Mouse (Mus musculus): ENCODE measurements at regions not wholly inside any gene's neighbourhood (a gene's known extent, or its start where the extent isn't known, plus 50 kb on each side); places are given as distances from the start of the nearest gene placed in this dataset.

DNA sequence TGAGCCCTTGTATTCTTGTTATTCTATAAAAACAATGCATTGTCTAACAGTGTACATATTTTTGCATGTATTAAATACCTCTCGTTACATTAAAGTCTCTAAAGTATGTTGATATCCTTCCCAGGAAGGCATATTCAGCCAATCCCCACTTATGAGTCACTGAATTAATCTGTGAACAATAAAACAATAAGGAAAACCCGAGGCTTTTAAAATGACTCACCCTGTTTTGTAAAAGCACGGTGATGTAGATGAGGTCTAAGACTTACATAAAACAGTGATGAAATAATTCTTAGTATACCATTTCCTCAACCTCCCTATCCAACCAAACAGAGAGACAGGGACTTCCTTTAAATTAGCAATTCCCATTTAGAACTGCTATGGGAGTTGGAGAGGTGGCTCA, 95.8 kb downstream of the Asb7 start:
- 62% methylated on average over 3 of the region's 3 CpGs for WGBS
- Histone ChIP-seq H3K27ac (ENCODE audit: low read depth) (no peak overlapping the region), H3K9me3 (replicated peaks; ENCODE audit: control insufficient read depth, low read length) (no peaks in the 10 kb centered on the region), H3K27me3 (ENCODE audit: control insufficient read depth, insufficient read depth, low read length) (no peaks in the 10 kb centered on the region), H3K4me2 (ENCODE audit: low read depth, low read length) (no peak overlapping the region), H3K4me1 (ENCODE audit: control insufficient read depth, insufficient read depth) (no peaks in the 10 kb centered on the region), H3K9ac (replicated peaks; ENCODE audit: low read depth, low read length) (no peak overlapping the region), H3K4me3 (ENCODE audit: low read depth, low read length) (no peak overlapping the region), H3K36me3 (replicated peaks; ENCODE audit: control insufficient read depth, insufficient read depth, low read length) (no peaks in the 10 kb centered on the region)
- ATAC-seq (ENCODE audit: insufficient read depth, low read depth) = no peak
- TF ChIP-seq CTCF (IDR thresholded peaks at IDR 0.05; ENCODE audit: low read depth) (no peak), EP300 (IDR thresholded peaks at IDR 0.05; ENCODE audit: low read depth) (no peak)
- no peak for DNase-seq (ENCODE audit: low spot score)

DNA sequence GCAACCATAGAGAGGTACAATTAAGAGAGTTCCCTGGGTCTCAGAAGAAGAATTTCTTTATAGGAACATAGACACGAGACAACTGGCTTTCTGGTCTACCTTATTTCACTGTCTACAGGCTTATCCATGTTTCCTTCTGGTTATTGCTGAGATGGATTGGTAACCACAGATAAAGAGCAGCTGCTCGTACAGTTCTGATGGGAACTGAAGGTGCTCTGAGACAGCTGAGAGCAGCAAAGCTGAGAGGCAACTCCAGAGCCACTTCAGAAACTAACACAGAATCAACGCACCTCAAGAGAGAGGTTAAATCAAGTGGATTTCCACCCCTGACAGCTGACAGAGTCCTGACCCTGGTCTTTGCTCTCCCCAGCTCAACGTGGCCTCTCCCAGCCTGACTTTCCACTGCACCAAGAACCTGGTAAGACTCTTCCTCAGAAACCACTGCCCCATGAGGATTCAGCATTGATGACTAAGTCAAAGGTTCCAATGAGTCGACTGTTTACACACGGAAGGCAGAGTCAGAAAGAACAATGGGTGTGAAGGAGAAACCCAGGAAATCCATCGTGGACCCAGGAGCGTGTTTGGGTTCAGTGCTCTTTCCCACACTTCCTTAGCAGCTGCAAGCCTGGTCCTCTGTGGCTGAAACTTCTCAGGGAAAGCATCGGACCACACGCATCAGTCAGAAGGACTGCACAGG, 97.7 kb downstream of the Asb7 start:
- H3K27ac ChIP-seq (ENCODE audit: low read depth) = no peak overlapping the region
- H3K9ac ChIP-seq (replicated peaks; ENCODE audit: low read depth, low read length) = no peak overlapping the region
- WGBS = 61% methylated on average over 10 of the region's 10 CpGs
- ATAC-seq (ENCODE audit: insufficient read depth, low read depth) = no peak
- H3K4me3 ChIP-seq (ENCODE audit: low read depth, low read length) = no peak overlapping the region
- H3K9me3 ChIP-seq (replicated peaks; ENCODE audit: control insufficient read depth, low read length) = no peaks in the 10 kb centered on the region
- no peaks in the 10 kb centered on the region for H3K36me3 ChIP-seq (replicated peaks; ENCODE audit: control insufficient read depth, insufficient read depth, low read length)
- DNase-seq (ENCODE audit: low spot score) = no peak
- no peaks in the 10 kb centered on the region for H3K27me3 ChIP-seq (ENCODE audit: control insufficient read depth, insufficient read depth, low read length)
- TF ChIP-seq EP300 (IDR thresholded peaks at IDR 0.05; ENCODE audit: low read depth) = no peak
- TF ChIP-seq CTCF (IDR thresholded peaks at IDR 0.05; ENCODE audit: low read depth) = no peak
- H3K4me2 ChIP-seq (ENCODE audit: low read depth, low read length) = no peak overlapping the region
- no peaks in the 10 kb centered on the region for H3K4me1 ChIP-seq (ENCODE audit: control insufficient read depth, insufficient read depth)

DNA sequence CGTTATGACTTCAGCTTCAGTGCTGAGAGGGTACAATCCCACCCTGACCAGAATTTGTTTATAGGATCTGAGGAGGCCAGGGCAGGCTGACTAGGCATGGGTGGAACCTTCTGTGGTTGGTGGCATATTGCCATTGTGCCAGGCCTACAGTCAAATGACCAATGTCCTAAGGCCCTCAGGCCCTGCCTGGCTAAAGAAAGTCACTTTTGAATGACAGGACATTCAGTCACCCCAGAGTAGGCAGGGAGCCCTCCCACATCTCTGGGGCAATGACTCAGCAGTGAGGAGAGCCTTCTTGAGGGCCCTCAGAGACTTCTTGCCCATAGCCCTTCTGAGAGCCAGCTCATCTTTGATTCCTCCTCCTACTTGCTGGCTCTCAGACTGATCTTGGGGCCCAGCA, 102.9 kb downstream of the Asb7 start:
- Histone ChIP-seq H3K4me2 (ENCODE audit: low read depth, low read length) (no peak overlapping the region), H3K4me3 (ENCODE audit: low read depth, low read length) (no peak overlapping the region), H3K9ac (replicated peaks; ENCODE audit: low read depth, low read length) (no peak overlapping the region), H3K27ac (ENCODE audit: low read depth) (no peak overlapping the region), H3K9me3 (replicated peaks; ENCODE audit: control insufficient read depth, low read length) (no peaks in the 10 kb centered on the region), H3K4me1 (ENCODE audit: control insufficient read depth, insufficient read depth) (no peaks in the 10 kb centered on the region), H3K27me3 (ENCODE audit: control insufficient read depth, insufficient read depth, low read length) (no peaks in the 10 kb centered on the region), H3K36me3 (replicated peaks; ENCODE audit: control insufficient read depth, insufficient read depth, low read length) (no peaks in the 10 kb centered on the region)
- TF ChIP-seq EP300 (IDR thresholded peaks at IDR 0.05; ENCODE audit: low read depth) (no peak), CTCF (IDR thresholded peaks at IDR 0.05; ENCODE audit: low read depth) (no peak)
- 70% methylated on average over 1 of the region's 1 CpGs for WGBS
- ATAC-seq (ENCODE audit: insufficient read depth, low read depth) (no peak), DNase-seq (ENCODE audit: low spot score) (no peak)

DNA sequence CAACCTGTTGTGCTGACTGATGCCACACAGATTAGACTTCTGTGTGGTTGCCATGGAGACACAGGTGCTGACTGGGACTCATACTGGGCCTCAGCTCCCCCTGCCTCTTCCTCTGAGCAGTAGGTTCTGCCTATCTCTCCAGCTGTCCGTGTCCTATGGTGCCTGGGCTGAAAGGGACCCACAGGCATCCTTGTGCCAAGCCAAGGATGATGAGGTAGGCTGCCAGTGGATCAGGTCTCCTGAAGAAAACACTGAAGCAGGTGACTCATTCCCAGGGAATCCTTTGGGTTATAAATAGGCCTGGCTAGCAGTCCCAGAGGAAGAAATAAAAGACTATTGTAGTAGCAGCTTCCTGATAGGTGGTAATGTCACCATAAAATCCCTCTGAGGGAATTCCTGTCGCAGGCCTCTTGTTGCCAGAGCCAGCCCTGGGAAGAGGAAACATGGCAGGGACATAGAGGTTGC, 108.7 kb downstream of the Asb7 start:
- WGBS = 23% methylated on average over 2 of the region's 2 CpGs
- no peak for TF ChIP-seq EP300 (IDR thresholded peaks at IDR 0.05; ENCODE audit: low read depth)
- no peak for TF ChIP-seq CTCF (IDR thresholded peaks at IDR 0.05; ENCODE audit: low read depth)
- ATAC-seq (ENCODE audit: insufficient read depth, low read depth) = peak; percentile 39; the same call in 1 of the 2 replicates

DNA sequence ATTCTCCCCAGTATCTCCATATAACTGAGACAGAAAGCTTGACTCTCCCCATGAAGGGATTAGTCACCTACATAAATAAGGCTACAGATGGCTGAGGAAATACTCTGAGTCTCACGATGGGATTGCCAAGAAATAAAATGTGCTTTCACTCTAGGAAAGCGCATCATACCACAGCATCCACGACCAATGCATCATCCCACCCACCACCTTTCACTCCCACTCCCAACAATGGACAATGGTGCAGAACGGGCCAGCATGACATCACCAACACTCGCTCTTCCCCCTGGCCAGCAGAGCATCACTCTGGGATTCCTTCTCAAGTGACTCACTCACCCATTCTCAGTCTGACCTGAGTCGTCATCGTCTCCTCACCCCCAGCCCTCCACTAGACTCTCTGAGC, 113.1 kb downstream of the Asb7 start:
- Histone ChIP-seq H3K4me3 (ENCODE audit: low read depth, low read length) (no peak overlapping the region), H3K36me3 (replicated peaks; ENCODE audit: control insufficient read depth, insufficient read depth, low read length) (no peaks in the 10 kb centered on the region), H3K27me3 (ENCODE audit: control insufficient read depth, insufficient read depth, low read length) (no peaks in the 10 kb centered on the region), H3K4me2 (ENCODE audit: low read depth, low read length) (no peak overlapping the region), H3K9me3 (replicated peaks; ENCODE audit: control insufficient read depth, low read length) (no peaks in the 10 kb centered on the region), H3K9ac (replicated peaks; ENCODE audit: low read depth, low read length) (no peak overlapping the region), H3K27ac (ENCODE audit: low read depth) (no peak overlapping the region), H3K4me1 (ENCODE audit: control insufficient read depth, insufficient read depth) (no peaks in the 10 kb centered on the region)
- WGBS = 77% methylated on average over 7 of the region's 7 CpGs
- DNase-seq (ENCODE audit: low spot score) (no peak), ATAC-seq (ENCODE audit: insufficient read depth, low read depth) (no peak)
- TF ChIP-seq EP300 (IDR thresholded peaks at IDR 0.05; ENCODE audit: low read depth) (no peak), CTCF (IDR thresholded peaks at IDR 0.05; ENCODE audit: low read depth) (no peak)

More for the DNA sequence above, 108.7 kb downstream of the Asb7 start:
- DNase-seq (ENCODE audit: low spot score) = no peak
- H3K36me3 ChIP-seq (replicated peaks; ENCODE audit: control insufficient read depth, insufficient read depth, low read length) = no peaks in the 10 kb centered on the region
- H3K9ac ChIP-seq (replicated peaks; ENCODE audit: low read depth, low read length) = no peak overlapping the region
- no peak overlapping the region for H3K4me2 ChIP-seq (ENCODE audit: low read depth, low read length)
- H3K4me1 ChIP-seq (ENCODE audit: control insufficient read depth, insufficient read depth) = no peaks in the 10 kb centered on the region
- H3K27ac ChIP-seq (ENCODE audit: low read depth) = no peak overlapping the region
- no peaks in the 10 kb centered on the region for H3K27me3 ChIP-seq (ENCODE audit: control insufficient read depth, insufficient read depth, low read length)
- no peaks in the 10 kb centered on the region for H3K9me3 ChIP-seq (replicated peaks; ENCODE audit: control insufficient read depth, low read length)
- H3K4me3 ChIP-seq (ENCODE audit: low read depth, low read length) = no peak overlapping the region

DNA sequence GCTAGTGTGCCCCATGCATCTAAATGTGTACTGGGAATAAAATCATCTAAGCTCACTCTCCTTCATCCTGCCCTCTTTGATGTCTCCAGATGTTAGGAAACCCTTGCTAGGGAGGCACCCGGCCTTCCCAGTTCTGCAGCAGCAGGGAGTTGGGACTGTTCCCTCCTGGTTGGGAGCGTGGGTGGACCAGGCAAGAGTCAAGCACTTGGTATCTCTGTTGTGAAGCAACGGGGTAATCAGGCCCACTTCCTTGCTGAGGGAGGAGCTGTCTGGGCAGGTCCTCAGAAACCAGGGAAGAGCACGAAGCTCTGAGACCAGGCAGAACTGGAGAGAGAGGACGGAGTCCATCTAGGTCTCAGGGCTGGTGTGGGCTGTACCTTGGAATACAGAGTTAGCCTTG, 117.9 kb downstream of the Asb7 start:
- 48% methylated on average over 5 of the region's 5 CpGs for WGBS
- TF ChIP-seq EP300 (IDR thresholded peaks at IDR 0.05; ENCODE audit: low read depth) = no peak
- TF ChIP-seq CTCF (IDR thresholded peaks at IDR 0.05; ENCODE audit: low read depth) = no peak
- no peaks in the 10 kb centered on the region for H3K4me1 ChIP-seq (ENCODE audit: control insufficient read depth, insufficient read depth)
- H3K9me3 ChIP-seq (replicated peaks; ENCODE audit: control insufficient read depth, low read length) = no peaks in the 10 kb centered on the region
- ATAC-seq (ENCODE audit: insufficient read depth, low read depth) (no peak), DNase-seq (ENCODE audit: low spot score) (no peak)
- H3K27me3 ChIP-seq (ENCODE audit: control insufficient read depth, insufficient read depth, low read length) = no peaks in the 10 kb centered on the region
- no peaks in the 10 kb centered on the region for H3K36me3 ChIP-seq (replicated peaks; ENCODE audit: control insufficient read depth, insufficient read depth, low read length)
- no peak overlapping the region for H3K4me3 ChIP-seq (ENCODE audit: low read depth, low read length)
- no peak overlapping the region for H3K9ac ChIP-seq (replicated peaks; ENCODE audit: low read depth, low read length)
- H3K4me2 ChIP-seq (ENCODE audit: low read depth, low read length) = no peak overlapping the region
- no peak overlapping the region for H3K27ac ChIP-seq (ENCODE audit: low read depth)

Measured in heart, postnatal 0 days (tissue).